ENCODE assay signal across 19 mouse cellular contexts in genomic region chr19:38701776-38702175, GRCm38 (mm10).
DNase-seq lines count a peak whose midpoint lies in the region; ATAC-seq lines count a peak whose summit lies in the region.
"Had no signal": no experiment of that assay in that cellular context is flagged by ENCODE, and none has a peak within 500 bp of the region (broad histone marks: within the 10 kb centered on the region; RNA-seq: fewer than 3 reads in every experiment).

No protein-coding gene starts in this region.

- no peak overlapping the region for H3K27ac ChIP-seq in midbrain, embryonic 11.5 days (ENCODE audit: low read depth, low read length)
- H3K27ac ChIP-seq in midbrain, embryonic 14.5 days (replicated peaks; ENCODE audit: low read depth, low read length) = no peak overlapping the region

- no peaks in the 10 kb centered on the region for H3K27me3 ChIP-seq in midbrain, embryonic 11.5 days (ENCODE audit: control insufficient read depth, insufficient read depth, low read length)
- H3K27me3 ChIP-seq in midbrain, embryonic 14.5 days (ENCODE audit: control insufficient read depth, insufficient read depth, low read length) = no peaks in the 10 kb centered on the region
- H3K27me3 ChIP-seq: CH12.LX, Patski had no signal

- no peaks in the 10 kb centered on the region for H3K4me1 ChIP-seq in midbrain, embryonic 11.5 days (ENCODE audit: control insufficient read depth, insufficient read depth, low read length)
- no peaks in the 10 kb centered on the region for H3K4me1 ChIP-seq in midbrain, embryonic 14.5 days (ENCODE audit: control insufficient read depth, insufficient read depth, low read length)

- DNase-seq in heart, adult 11 months = peak; percentile 77
- DNase-seq in heart, adult 8-10 months (ENCODE audit: low spot score) = no peak
- DNase-seq in midbrain, embryonic 11.5 days (ENCODE audit: low spot score, missing footprints) = peak; percentile 72
- DNase-seq in midbrain, embryonic 14.5 days = no peak
- DNase-seq: adrenal gland, adult 2 months; adrenal gland, adult 8-10 months; adrenal gland, postnatal 10 days; adrenal gland, postnatal 14 days; adrenal gland, postnatal 25 days; adrenal gland, postnatal 36 days; B cell, adult 2 months; cerebellum, adult 11 months; cerebellum, adult 11-12 months; cerebellum, adult 18-20 months had no signal

- H3K9ac ChIP-seq in midbrain, embryonic 11.5 days (ENCODE audit: low read length) = no peak overlapping the region
- no peak overlapping the region for H3K9ac ChIP-seq in midbrain, embryonic 14.5 days (replicated peaks; ENCODE audit: low read length)

- no peak overlapping the region for H3K4me3 ChIP-seq in midbrain, embryonic 11.5 days (ENCODE audit: low read depth, low read length)
- H3K4me3 ChIP-seq in midbrain, embryonic 14.5 days (replicated peaks; ENCODE audit: low read depth, low read length) = no peak overlapping the region

- H3K9me3 ChIP-seq in midbrain, embryonic 11.5 days (ENCODE audit: control insufficient read depth, low read length) = no peaks in the 10 kb centered on the region
- H3K9me3 ChIP-seq in midbrain, embryonic 14.5 days (ENCODE audit: control insufficient read depth, low read length) = no peaks in the 10 kb centered on the region
- H3K9me3 ChIP-seq: G1E had no signal

- no peaks in the 10 kb centered on the region for H3K36me3 ChIP-seq in midbrain, embryonic 11.5 days (ENCODE audit: control insufficient read depth, insufficient read depth, low read length)
- no peaks in the 10 kb centered on the region for H3K36me3 ChIP-seq in midbrain, embryonic 14.5 days (ENCODE audit: control insufficient read depth, insufficient read depth, low read length)
- H3K36me3 ChIP-seq: G1E had no signal

- 91% methylated on average over 8 of the region's 8 CpGs for WGBS in midbrain, embryonic 11.5 days
- 92% methylated on average over 8 of the region's 8 CpGs for WGBS in midbrain, embryonic 14.5 days

- no peak for ATAC-seq in midbrain, embryonic 11.5 days (ENCODE audit: low FRiP score)
- no peak for ATAC-seq in midbrain, embryonic 14.5 days (ENCODE audit: low FRiP score, low TSS enrichment)
- ATAC-seq: activated CD4-positive, CD25-positive, alpha-beta regulatory T cell, adult 4 months; CD4-positive, CD25-positive, alpha-beta regulatory T cell, adult 4 months; Patski had no signal

- no peak overlapping the region for H3K4me2 ChIP-seq in midbrain, embryonic 11.5 days
- no peak overlapping the region for H3K4me2 ChIP-seq in midbrain, embryonic 14.5 days (ENCODE audit: low read length)

Comparison
In these comparisons a context has a peak if more than half of its experiments do, and no peak if none do; other contexts are left out.
1. DNase-seq: peak in heart, adult 11 months (single experiment) and midbrain, embryonic 11.5 days (single experiment); none in heart, adult 8-10 months (single experiment) and midbrain, embryonic 14.5 days (single experiment).